In genomic region chr3:133169737-133170136, GRCm38 (mm10) we compare ENCODE assay signal across 15 mouse cellular contexts.
DNase-seq lines count a peak whose midpoint lies in the region; ATAC-seq lines count a peak whose summit lies in the region.
"Had no signal": no experiment of that assay in that cellular context is flagged by ENCODE, and none has a peak within 500 bp of the region (broad histone marks: within the 10 kb centered on the region; RNA-seq: fewer than 3 reads in every experiment).

No protein-coding gene starts in this region.

- H3K4me3 ChIP-seq in heart, embryonic 15.5 days: no peak overlapping the region
- no peak overlapping the region for H3K4me3 ChIP-seq in kidney, embryonic 16.5 days (ENCODE audit: low read length)
- H3K4me3 ChIP-seq: heart, embryonic 10.5 days; hindbrain, embryonic 12.5 days; lung, embryonic 15.5 days had no signal

- H3K9me3 ChIP-seq in heart, embryonic 15.5 days (replicated peaks): no peaks in the 10 kb centered on the region
- H3K9me3 ChIP-seq in kidney, embryonic 16.5 days (ENCODE audit: low read length): no peaks in the 10 kb centered on the region
- H3K9me3 ChIP-seq: heart, embryonic 10.5 days; hindbrain, embryonic 12.5 days; lung, embryonic 15.5 days had no signal

- ATAC-seq in heart, embryonic 15.5 days (replicated peaks; ENCODE audit: insufficient number of reproducible peaks, insufficient read depth, low FRiP score, low read depth): no peak
- no peak for ATAC-seq in kidney, embryonic 16.5 days (ENCODE audit: low FRiP score, low TSS enrichment)
- ATAC-seq: CD4-positive, CD25-positive, alpha-beta regulatory T cell, adult 4 months had no signal

- intact Hi-C loops in heart, postnatal 14 days (cut with DNase I): no loop called here

- no peaks in the 10 kb centered on the region for H3K36me3 ChIP-seq in heart, embryonic 15.5 days
- no peaks in the 10 kb centered on the region for H3K36me3 ChIP-seq in kidney, embryonic 16.5 days (ENCODE audit: insufficient read depth, low read length)
- H3K36me3 ChIP-seq: heart, embryonic 10.5 days; hindbrain, embryonic 12.5 days; lung, embryonic 15.5 days had no signal

- no peaks in the 10 kb centered on the region; the same call in 1 of the 2 replicates for H3K27me3 ChIP-seq in heart, embryonic 15.5 days
- H3K27me3 ChIP-seq in kidney, embryonic 16.5 days (ENCODE audit: insufficient read depth, low read length): no peaks in the 10 kb centered on the region
- H3K27me3 ChIP-seq: hindbrain, embryonic 12.5 days; lung, embryonic 15.5 days had no signal

- H3K4me2 ChIP-seq in heart, embryonic 15.5 days: peak overlapping the region; percentile 15; the same call in 1 of the 2 replicates
- H3K4me2 ChIP-seq in kidney, embryonic 16.5 days (replicated peaks; ENCODE audit: low read depth, low read length): no peak overlapping the region
- H3K4me2 ChIP-seq: hindbrain, embryonic 12.5 days; lung, embryonic 15.5 days had no signal

- H3K4me1 ChIP-seq in heart, embryonic 15.5 days (replicated peaks): no peaks in the 10 kb centered on the region
- H3K4me1 ChIP-seq in kidney, embryonic 16.5 days (ENCODE audit: insufficient read depth, low read length): no peaks in the 10 kb centered on the region
- H3K4me1 ChIP-seq: heart, embryonic 10.5 days; hindbrain, embryonic 12.5 days; lung, embryonic 15.5 days had no signal

- no peak overlapping the region for H3K9ac ChIP-seq in heart, embryonic 15.5 days
- no peak overlapping the region for H3K9ac ChIP-seq in kidney, embryonic 16.5 days (replicated peaks; ENCODE audit: low read length)
- H3K9ac ChIP-seq: hindbrain, embryonic 12.5 days; lung, embryonic 15.5 days had no signal

- DNase-seq in cerebellum, adult 9-10 months: peak; percentile 37
- DNase-seq in cerebellum, adult 8-10 months: no peak
- no peak for DNase-seq in heart, postnatal 14 days
- peak; percentile 70 for DNase-seq in right cerebral cortex, adult 18-20 months
- DNase-seq in right cerebral cortex, postnatal 4 days: no peak
- peak; percentile 91 for DNase-seq in telencephalon, adult 2 months (ENCODE audit: low read depth, low spot score)
- DNase-seq: kidney, adult 2 months; liver had no signal

- H3K27ac ChIP-seq in heart, embryonic 15.5 days: no peak overlapping the region
- no peak overlapping the region for H3K27ac ChIP-seq in kidney, embryonic 16.5 days (ENCODE audit: low read length)
- H3K27ac ChIP-seq: heart, embryonic 10.5 days; hindbrain, embryonic 12.5 days; lung, embryonic 15.5 days; stomach, postnatal 0 days had no signal

- 40% methylated on average over 7 of the region's 7 CpGs for WGBS in heart, embryonic 15.5 days
- 79% methylated on average over 7 of the region's 7 CpGs for WGBS in kidney, embryonic 16.5 days

Comparison
In these comparisons a context has a peak if more than half of its experiments do, and no peak if none do; other contexts are left out.
1. DNase-seq: peak in cerebellum, adult 9-10 months (single experiment), right cerebral cortex, adult 18-20 months (single experiment) and telencephalon, adult 2 months (single experiment); none in cerebellum, adult 8-10 months (single experiment), heart, postnatal 14 days (0 of 2) and right cerebral cortex, postnatal 4 days (single experiment).